Mouse (Mus musculus) embryonic facial prominence, embryonic 14.5 days (tissue): Measurements from ENCODE around the gene Gm38100. TPM values are rescaled to one million over a fixed set of nuclear protein-coding genes. Genes with fewer than 3 reads are reported as not detected.
A peak's percentile ranks its signal among the peaks of the same experiment; 100 is the strongest.

ENCODE experiments used
- ATAC-seq: fragments of 200-750 bp; cut with Nextera tagmentation; 2 replicates; pipeline ENCODE4 v1.8.0; 2017; ENCODE audit warnings: low read depth, moderate number of reproducible peaks, moderate TSS enrichment
- DNase-seq: peaks from one replicate; pipeline ENCODE4 v3.0.0-alpha.2; 2015; ENCODE audit warnings: low spot score
- H3K27ac ChIP-seq: fragments of 300-500 bp; sonication (generic); replicated peaks from 2 replicates; pipeline ENCODE4 v1.5.1; 2014; ENCODE audit warnings: low read depth, mild to moderate bottlenecking, low read length, moderate library complexity
- H3K27me3 ChIP-seq: fragments of 300-500 bp; sonication (generic); replicated peaks from 2 replicates; pipeline ENCODE4 v1.6.1; 2014; ENCODE audit warnings: low read length; ENCODE audit not compliant: control insufficient read depth, insufficient read depth
- H3K36me3 ChIP-seq: fragments of 300-500 bp; sonication (generic); 2 replicates; pipeline ENCODE4 v1.6.1; 2014; ENCODE audit warnings: low read length, mixed read lengths; ENCODE audit not compliant: control insufficient read depth, insufficient read depth
- H3K4me1 ChIP-seq: fragments of 300-500 bp; sonication (generic); 2 replicates; pipeline ENCODE4 v1.6.1; 2014; ENCODE audit warnings: antibody characterized with exemption, low read length; ENCODE audit not compliant: control insufficient read depth, insufficient read depth
- H3K4me2 ChIP-seq: fragments of 300-500 bp; sonication (generic); 2 replicates; pipeline ENCODE4 v1.6.1; 2014; ENCODE audit warnings: low read depth, mild to moderate bottlenecking, low read length, moderate library complexity, mixed read lengths
- H3K4me3 ChIP-seq: fragments of 300-500 bp; sonication (generic); 2 replicates; pipeline ENCODE4 v1.5.1; 2014; ENCODE audit warnings: low read depth, mild to moderate bottlenecking, low read length
- H3K9ac ChIP-seq: fragments of 300-500 bp; sonication (generic); 2 replicates; pipeline ENCODE4 v1.6.1; 2014; ENCODE audit warnings: low read depth, mild to moderate bottlenecking, low read length, moderate library complexity, mixed read lengths
- H3K9me3 ChIP-seq: fragments of 300-500 bp; sonication (generic); 2 replicates; pipeline ENCODE4 v1.6.1; 2016; ENCODE audit warnings: low read length; ENCODE audit not compliant: control insufficient read depth
- WGBS: fragments of 180-500 bp; shearing (Covaris S2); extraction: QIAGEN DNeasy Blood & Tissue Kit; methylation state at CpG from one replicate; pipeline ENCODE4 v1.1.7; 2014; 5-methylcytosine and 5-hydroxymethylcytosine counted together
- polyA plus RNA-seq: library from polyadenylated mRNA; unstranded; fragments of >200 nt; fragmentation: Nextera tagmentation; extraction: Ambion mirVana; gene quantifications from 2 replicates; pipeline ENCODE4 v1.2.1, GENCODE M21; 2014

Gm38100 gene
- 0.10 TPM in 1 of 2 replicates, not detected in the other for polyA plus RNA-seq

DNA sequence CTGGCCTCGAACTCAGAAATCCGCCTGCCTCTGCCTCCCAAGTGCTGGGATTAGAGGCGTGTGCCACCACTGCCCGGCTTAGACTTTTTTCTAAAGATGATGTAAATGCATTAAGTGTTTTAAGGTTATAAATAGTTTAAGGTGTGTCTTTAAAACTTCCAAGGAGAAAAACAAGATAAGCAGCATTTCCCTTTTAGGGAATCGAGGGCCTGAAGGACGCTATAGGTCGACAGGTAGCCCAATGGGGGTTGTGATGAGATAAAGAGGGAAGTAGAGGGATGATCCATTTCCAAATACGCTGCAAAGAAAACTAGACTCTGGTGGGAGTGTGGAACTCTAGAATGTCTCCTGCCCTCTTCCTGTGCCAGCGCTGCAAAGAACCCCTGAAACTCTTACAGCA is at the start of gene Gm38100:
TSS of gene Gm38100 (plus strand) at position 301 of the 400 bp plus-strand sequence.
- no peak for ATAC-seq
- Histone ChIP-seq H3K27me3 (no peaks in the 10 kb centered on the region), H3K4me2 (no peak within 1 kb of the TSS), H3K9me3 (no peaks in the 10 kb centered on the region), H3K9ac (no peak within 1 kb of the TSS), H3K27ac (no peak within 1 kb of the TSS), H3K36me3 (no peaks in the 10 kb centered on the region), H3K4me1 (no peaks in the 10 kb centered on the region), H3K4me3 (no peak within 1 kb of the TSS)
- no peak for DNase-seq
- 86% methylated on average over 9 of the region's 9 CpGs for WGBS

GRCm38 (mm10) chr1:175870716-175871115 is 49.4 kb upstream of the Gm38100 start:
- 82% methylated on average over 3 of the region's 3 CpGs for WGBS
- no peak overlapping the region for H3K27ac ChIP-seq
- H3K4me2 ChIP-seq: no peak overlapping the region

GRCm38 (mm10) chr1:175872028-175872816 is 47.9 kb upstream of the Gm38100 start:
- Histone ChIP-seq H3K4me3 (no peak overlapping the region), H3K27me3 (no peaks in the 10 kb centered on the region), H3K27ac (no peak overlapping the region), H3K36me3 (no peaks in the 10 kb centered on the region), H3K4me2 (no peak overlapping the region), H3K9ac (no peak overlapping the region), H3K9me3 (no peaks in the 10 kb centered on the region), H3K4me1 (no peaks in the 10 kb centered on the region)
- 55% methylated on average over 6 of the region's 6 CpGs for WGBS
- ATAC-seq: no peak
- peak; percentile 67 for DNase-seq

More at GRCm38 (mm10) chr1:175870716-175871115, 49.4 kb upstream of the Gm38100 start:
- DNase-seq: no peak
- Histone ChIP-seq H3K9me3 (no peaks in the 10 kb centered on the region), H3K9ac (no peak overlapping the region), H3K27me3 (no peaks in the 10 kb centered on the region), H3K36me3 (no peaks in the 10 kb centered on the region), H3K4me1 (no peaks in the 10 kb centered on the region), H3K4me3 (no peak overlapping the region)
- ATAC-seq: no peak

- peak; percentile 91 for DNase-seq
- Histone ChIP-seq H3K4me3 (peak within 1 kb of the TSS; percentile 80), H3K4me1 (no peaks in the 10 kb centered on the region; the same call in 1 of the 2 replicates), H3K9me3 (no peaks in the 10 kb centered on the region), H3K27ac (peak within 1 kb of the TSS; percentile 92), H3K36me3 (peaks cover 32% of the 10 kb centered on the region), H3K4me2 (peak within 1 kb of the TSS; percentile 85), H3K27me3 (no peaks in the 10 kb centered on the region), H3K9ac (peak within 1 kb of the TSS; percentile 87)
- WGBS: under 1% methylated on average over 49 of the region's 66 CpGs
- peak; percentile 97 for ATAC-seq
Observed at GRCm38 (mm10) chr1:175880453-175881296, 39.5 kb upstream of the Gm38100 start, which contains the start of gene Exo1. Gene Exo1, plus strand, starts transcription at chr1:175880581.

DNA sequence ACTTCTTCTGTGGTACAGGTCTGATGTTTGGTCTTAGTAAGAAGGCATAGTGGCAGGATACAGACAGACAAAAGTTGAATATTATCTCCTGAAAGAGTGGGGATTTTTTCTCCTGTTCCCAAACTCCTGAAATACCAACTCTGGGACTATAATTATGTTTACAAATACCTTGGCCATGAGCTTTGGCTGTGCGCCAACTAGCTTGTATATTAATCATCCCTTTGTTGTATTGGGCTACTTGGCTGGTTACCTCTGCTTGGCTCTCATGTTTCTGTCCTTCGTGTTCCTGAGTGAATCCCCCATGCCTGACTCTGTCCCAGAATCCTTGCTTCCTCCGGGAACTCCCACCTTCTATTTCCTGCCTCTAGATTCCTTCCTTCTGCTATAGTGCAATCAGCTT is 36.7 kb upstream of the Gm38100 start:
- no peaks in the 10 kb centered on the region; the same call in 1 of the 2 replicates for H3K4me1 ChIP-seq
- no peaks in the 10 kb centered on the region for H3K9me3 ChIP-seq
- ATAC-seq: no peak
- no peak overlapping the region for H3K4me3 ChIP-seq
- peaks cover 48% of the 10 kb centered on the region for H3K36me3 ChIP-seq
- WGBS: 68% methylated on average over 3 of the region's 3 CpGs
- no peaks in the 10 kb centered on the region for H3K27me3 ChIP-seq
- H3K27ac ChIP-seq: no peak overlapping the region
- no peak overlapping the region for H3K9ac ChIP-seq
- no peak overlapping the region for H3K4me2 ChIP-seq
- DNase-seq: peak; percentile 20

GRCm38 (mm10) chr1:175893263-175893662 is 26.9 kb upstream of the Gm38100 start:
- H3K4me2 ChIP-seq: no peak overlapping the region
- no peaks in the 10 kb centered on the region for H3K27me3 ChIP-seq
- H3K9ac ChIP-seq: no peak overlapping the region
- no peak overlapping the region for H3K27ac ChIP-seq
- H3K4me3 ChIP-seq: no peak overlapping the region
- no peak for DNase-seq
- no peaks in the 10 kb centered on the region for H3K9me3 ChIP-seq
- H3K36me3 ChIP-seq: peaks cover 66% of the 10 kb centered on the region
- WGBS: 86% methylated on average over 6 of the region's 6 CpGs
- H3K4me1 ChIP-seq: no peaks in the 10 kb centered on the region
- no peak for ATAC-seq

DNA sequence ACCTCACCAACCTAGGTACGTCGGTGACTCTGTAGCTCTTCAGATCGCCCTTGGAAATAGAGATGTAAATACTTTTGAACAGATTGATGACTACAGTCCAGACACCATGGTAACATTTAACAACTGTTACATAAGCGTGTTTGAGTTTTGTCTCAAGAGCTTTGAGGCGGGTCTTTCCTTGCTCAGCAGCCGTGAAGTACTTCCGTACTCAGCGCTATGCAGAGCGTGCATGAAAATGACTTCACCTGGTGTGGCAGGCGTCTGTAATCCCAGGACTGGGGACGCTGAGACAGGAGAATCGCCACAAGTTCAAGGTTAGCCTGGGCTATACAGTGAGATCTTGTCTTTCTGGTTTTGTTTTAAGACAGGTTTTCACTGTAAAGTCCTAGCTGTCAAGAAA is 26.4 kb upstream of the Gm38100 start:
- DNase-seq (no peak), ATAC-seq (no peak)
- Histone ChIP-seq H3K4me1 (no peaks in the 10 kb centered on the region), H3K36me3 (peaks cover 63% of the 10 kb centered on the region), H3K9ac (no peak overlapping the region), H3K4me2 (no peak overlapping the region), H3K4me3 (no peak overlapping the region), H3K9me3 (no peaks in the 10 kb centered on the region), H3K27ac (no peak overlapping the region), H3K27me3 (no peaks in the 10 kb centered on the region)
- WGBS: 89% methylated on average over 12 of the region's 12 CpGs

DNA sequence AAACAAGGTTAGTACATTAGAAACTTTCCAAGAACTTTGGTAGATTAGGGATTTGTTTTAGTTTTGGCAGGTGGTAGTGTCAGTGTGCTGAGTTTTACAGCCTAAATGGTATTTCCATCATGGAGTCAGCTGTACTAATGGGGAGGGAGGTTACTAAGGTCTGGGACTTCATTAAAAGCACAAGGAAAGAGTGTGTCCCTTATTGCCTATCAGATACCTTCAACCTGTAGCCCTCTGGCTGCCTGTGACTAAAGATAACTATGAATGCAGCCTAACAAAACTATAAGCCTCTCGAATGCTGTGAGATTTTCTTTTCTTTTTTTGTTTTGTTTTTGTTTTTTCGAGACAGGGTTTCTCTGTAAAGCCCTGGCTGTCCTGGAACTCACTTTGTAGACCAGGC is 8.9 kb upstream of the Gm38100 start:
- no peak overlapping the region for H3K4me2 ChIP-seq
- H3K27ac ChIP-seq: no peak overlapping the region
- H3K4me1 ChIP-seq: no peaks in the 10 kb centered on the region
- H3K4me3 ChIP-seq: no peak overlapping the region
- H3K9me3 ChIP-seq: no peaks in the 10 kb centered on the region
- DNase-seq: no peak
- H3K9ac ChIP-seq: no peak overlapping the region
- H3K36me3 ChIP-seq: peaks cover 31% of the 10 kb centered on the region
- 94% methylated on average over 2 of the region's 2 CpGs for WGBS
- no peaks in the 10 kb centered on the region for H3K27me3 ChIP-seq
- ATAC-seq: no peak
